Mouse (Mus musculus): Measurements from ENCODE around the gene Plin3. TPM values are rescaled to one million over a fixed set of nuclear protein-coding genes. Genes with fewer than 3 reads are reported as not detected.
A peak's percentile ranks its signal among the peaks of the same experiment; 100 is the strongest.

Plin3 gene
- polyA plus RNA-seq, 1 experiment from 2014 or later: 33.0 TPM

- H3K27ac ChIP-seq (replicated peaks; ENCODE audit: low read depth, low read length): 0 out of 2 replicates have a peak overlapping the region, but pooled peaks have one; percentile 6
Observed at GRCm38 (mm10) chr17:56269741-56270140, 22.9 kb downstream of the Plin3 start.

GRCm38 (mm10) chr17:56269153-56269630 is 23.5 kb downstream of the Plin3 start:
- Histone ChIP-seq H3K9me3 (replicated peaks; ENCODE audit: control insufficient read depth, low read length) (no peaks in the 10 kb centered on the region), H3K27me3 (ENCODE audit: control insufficient read depth, insufficient read depth, low read length) (no peaks in the 10 kb centered on the region), H3K4me3 (ENCODE audit: low read depth, low read length) (peak overlapping the region; percentile 15), H3K9ac (replicated peaks; ENCODE audit: low read length) (peak overlapping the region; percentile 45), H3K36me3 (replicated peaks; ENCODE audit: control insufficient read depth, insufficient read depth, low read depth, low read length) (no peaks in the 10 kb centered on the region; the same call in 1 of the 2 replicates), H3K4me1 (ENCODE audit: control insufficient read depth, insufficient read depth, low read length) (no peaks in the 10 kb centered on the region), H3K27ac (replicated peaks; ENCODE audit: low read depth, low read length) (no peak overlapping the region), H3K4me2 (ENCODE audit: low read depth, low read length) (peak overlapping the region; percentile 34)
- DNase-seq (ENCODE audit: low spot score): peak; percentile 88
- ATAC-seq (replicated peaks; ENCODE audit: insufficient number of reproducible peaks, low FRiP score, low TSS enrichment, low read depth): peak; percentile 78
- WGBS: 23% methylated on average over 12 of the region's 12 CpGs

More at GRCm38 (mm10) chr17:56269741-56270140, 22.9 kb downstream of the Plin3 start:
- ATAC-seq (replicated peaks; ENCODE audit: insufficient number of reproducible peaks, low FRiP score, low TSS enrichment, low read depth): no peak
- 72% methylated on average over 3 of the region's 3 CpGs for WGBS
- H3K9me3 ChIP-seq (replicated peaks; ENCODE audit: control insufficient read depth, low read length): no peaks in the 10 kb centered on the region
- peak overlapping the region; percentile 45 for H3K9ac ChIP-seq (replicated peaks; ENCODE audit: low read length)
- no peaks in the 10 kb centered on the region; the same call in 1 of the 2 replicates for H3K36me3 ChIP-seq (replicated peaks; ENCODE audit: control insufficient read depth, insufficient read depth, low read depth, low read length)
- H3K4me3 ChIP-seq (ENCODE audit: low read depth, low read length): peak overlapping the region; percentile 15; the same call in 1 of the 2 replicates
- DNase-seq (ENCODE audit: low spot score): no peak
- H3K27me3 ChIP-seq (ENCODE audit: control insufficient read depth, insufficient read depth, low read length): no peaks in the 10 kb centered on the region
- no peaks in the 10 kb centered on the region for H3K4me1 ChIP-seq (ENCODE audit: control insufficient read depth, insufficient read depth, low read length)
- H3K4me2 ChIP-seq (ENCODE audit: low read depth, low read length): peak overlapping the region; percentile 34

GRCm38 (mm10) chr17:56266271-56266670 is 26.4 kb downstream of the Plin3 start:
- Histone ChIP-seq H3K4me2 (ENCODE audit: low read depth, low read length) (no peak overlapping the region), H3K27me3 (ENCODE audit: control insufficient read depth, insufficient read depth, low read length) (no peaks in the 10 kb centered on the region), H3K9ac (replicated peaks; ENCODE audit: low read length) (no peak overlapping the region), H3K4me1 (ENCODE audit: control insufficient read depth, insufficient read depth, low read length) (no peaks in the 10 kb centered on the region), H3K27ac (replicated peaks; ENCODE audit: low read depth, low read length) (no peak overlapping the region), H3K36me3 (replicated peaks; ENCODE audit: control insufficient read depth, insufficient read depth, low read depth, low read length) (no peaks in the 10 kb centered on the region; the same call in 1 of the 2 replicates), H3K4me3 (ENCODE audit: low read depth, low read length) (no peak overlapping the region), H3K9me3 (replicated peaks; ENCODE audit: control insufficient read depth, low read length) (no peaks in the 10 kb centered on the region)
- ATAC-seq (replicated peaks; ENCODE audit: insufficient number of reproducible peaks, low FRiP score, low TSS enrichment, low read depth): no peak
- DNase-seq (ENCODE audit: low spot score): no peak
- WGBS: 69% methylated on average over 3 of the region's 3 CpGs

- no peak overlapping the region for H3K27ac ChIP-seq (replicated peaks; ENCODE audit: low read depth, low read length)
- H3K4me2 ChIP-seq (ENCODE audit: low read depth, low read length): no peak overlapping the region
- no peaks in the 10 kb centered on the region; the same call in 1 of the 2 replicates for H3K36me3 ChIP-seq (replicated peaks; ENCODE audit: control insufficient read depth, insufficient read depth, low read depth, low read length)
- 97% methylated on average over 3 of the region's 3 CpGs for WGBS
- no peaks in the 10 kb centered on the region for H3K27me3 ChIP-seq (ENCODE audit: control insufficient read depth, insufficient read depth, low read length)
- H3K4me1 ChIP-seq (ENCODE audit: control insufficient read depth, insufficient read depth, low read length): no peaks in the 10 kb centered on the region
- ATAC-seq (replicated peaks; ENCODE audit: insufficient number of reproducible peaks, low FRiP score, low TSS enrichment, low read depth) (no peak), DNase-seq (ENCODE audit: low spot score) (no peak)
- H3K9ac ChIP-seq (replicated peaks; ENCODE audit: low read length): no peak overlapping the region
- H3K9me3 ChIP-seq (replicated peaks; ENCODE audit: control insufficient read depth, low read length): no peaks in the 10 kb centered on the region
- no peak overlapping the region for H3K4me3 ChIP-seq (ENCODE audit: low read depth, low read length)
Observed at GRCm38 (mm10) chr17:56265869-56266268, 26.8 kb downstream of the Plin3 start.

- ATAC-seq (replicated peaks; ENCODE audit: insufficient number of reproducible peaks, low FRiP score, low TSS enrichment, low read depth) (no peak), DNase-seq (ENCODE audit: low spot score) (no peak)
- no peak overlapping the region for H3K9ac ChIP-seq (replicated peaks; ENCODE audit: low read length)
- no peaks in the 10 kb centered on the region for H3K4me1 ChIP-seq (ENCODE audit: control insufficient read depth, insufficient read depth, low read length)
- H3K9me3 ChIP-seq (replicated peaks; ENCODE audit: control insufficient read depth, low read length): no peaks in the 10 kb centered on the region
- 92% methylated on average over 4 of the region's 4 CpGs for WGBS
- H3K4me2 ChIP-seq (ENCODE audit: low read depth, low read length): no peak overlapping the region
- no peaks in the 10 kb centered on the region; the same call in 1 of the 2 replicates for H3K36me3 ChIP-seq (replicated peaks; ENCODE audit: control insufficient read depth, insufficient read depth, low read depth, low read length)
- H3K4me3 ChIP-seq (ENCODE audit: low read depth, low read length): no peak overlapping the region
- H3K27me3 ChIP-seq (ENCODE audit: control insufficient read depth, insufficient read depth, low read length): no peaks in the 10 kb centered on the region
- H3K27ac ChIP-seq (replicated peaks; ENCODE audit: low read depth, low read length): no peak overlapping the region
Observed at GRCm38 (mm10) chr17:56265011-56265410, 27.7 kb downstream of the Plin3 start.

GRCm38 (mm10) chr17:56264020-56264419 is 28.7 kb downstream of the Plin3 start:
- no peak overlapping the region for H3K4me3 ChIP-seq (ENCODE audit: low read depth, low read length)
- 23% methylated on average over 8 of the region's 8 CpGs for WGBS
- no peaks in the 10 kb centered on the region for H3K27me3 ChIP-seq (ENCODE audit: control insufficient read depth, insufficient read depth, low read length)
- no peak overlapping the region for H3K4me2 ChIP-seq (ENCODE audit: low read depth, low read length)
- H3K27ac ChIP-seq (replicated peaks; ENCODE audit: low read depth, low read length): no peak overlapping the region
- H3K4me1 ChIP-seq (ENCODE audit: control insufficient read depth, insufficient read depth, low read length): no peaks in the 10 kb centered on the region
- ATAC-seq (replicated peaks; ENCODE audit: insufficient number of reproducible peaks, low FRiP score, low TSS enrichment, low read depth): peak; percentile 51; the same call in 1 of the 2 replicates
- H3K36me3 ChIP-seq (replicated peaks; ENCODE audit: control insufficient read depth, insufficient read depth, low read depth, low read length): no peaks in the 10 kb centered on the region; the same call in 1 of the 2 replicates
- H3K9ac ChIP-seq (replicated peaks; ENCODE audit: low read length): no peak overlapping the region
- no peaks in the 10 kb centered on the region for H3K9me3 ChIP-seq (replicated peaks; ENCODE audit: control insufficient read depth, low read length)
- peak; percentile 85 for DNase-seq (ENCODE audit: low spot score)

- 86% methylated on average over 3 of the region's 3 CpGs for WGBS
Observed at GRCm38 (mm10) chr17:56262645-56263094, 30.0 kb downstream of the Plin3 start.

DNA sequence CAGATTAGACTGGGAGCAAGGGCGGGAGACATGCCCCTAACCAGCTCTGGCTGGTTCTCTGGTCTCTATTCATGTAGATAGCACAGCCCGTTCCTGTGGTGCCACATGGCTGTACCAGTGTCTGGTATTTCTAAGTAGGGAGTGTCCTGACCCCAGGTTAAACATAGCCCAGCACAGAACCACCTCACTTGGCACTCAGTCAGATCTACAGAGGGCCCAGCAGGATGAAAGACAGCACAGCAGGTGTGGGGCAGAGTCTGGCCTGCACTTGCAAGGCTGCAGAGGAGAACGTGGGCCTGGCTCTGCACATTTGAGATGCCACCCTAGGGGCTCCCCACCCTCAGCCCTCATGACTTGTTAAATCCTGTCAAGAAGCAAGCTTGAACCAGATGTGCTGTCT is 31.5 kb downstream of the Plin3 start:
- Histone ChIP-seq H3K4me2 (ENCODE audit: low read depth, low read length) (no peak overlapping the region), H3K27ac (replicated peaks; ENCODE audit: low read depth, low read length) (no peak overlapping the region), H3K36me3 (replicated peaks; ENCODE audit: control insufficient read depth, insufficient read depth, low read depth, low read length) (no peaks in the 10 kb centered on the region; the same call in 1 of the 2 replicates), H3K4me1 (ENCODE audit: control insufficient read depth, insufficient read depth, low read length) (no peaks in the 10 kb centered on the region), H3K27me3 (ENCODE audit: control insufficient read depth, insufficient read depth, low read length) (no peaks in the 10 kb centered on the region), H3K4me3 (ENCODE audit: low read depth, low read length) (no peak overlapping the region), H3K9me3 (replicated peaks; ENCODE audit: control insufficient read depth, low read length) (no peaks in the 10 kb centered on the region), H3K9ac (replicated peaks; ENCODE audit: low read length) (no peak overlapping the region)
- DNase-seq (ENCODE audit: low spot score): no peak
- ATAC-seq (replicated peaks; ENCODE audit: insufficient number of reproducible peaks, low FRiP score, low TSS enrichment, low read depth): no peak
- 84% methylated on average over 3 of the region's 3 CpGs for WGBS

More at GRCm38 (mm10) chr17:56262645-56263094, 30.0 kb downstream of the Plin3 start:
- ATAC-seq (replicated peaks; ENCODE audit: insufficient number of reproducible peaks, low FRiP score, low TSS enrichment, low read depth) (no peak), DNase-seq (ENCODE audit: low spot score) (no peak)
- Histone ChIP-seq H3K9me3 (replicated peaks; ENCODE audit: control insufficient read depth, low read length) (no peaks in the 10 kb centered on the region), H3K9ac (replicated peaks; ENCODE audit: low read length) (no peak overlapping the region), H3K4me1 (ENCODE audit: control insufficient read depth, insufficient read depth, low read length) (no peaks in the 10 kb centered on the region), H3K36me3 (replicated peaks; ENCODE audit: control insufficient read depth, insufficient read depth, low read depth, low read length) (no peaks in the 10 kb centered on the region; the same call in 1 of the 2 replicates), H3K4me2 (ENCODE audit: low read depth, low read length) (no peak overlapping the region), H3K4me3 (ENCODE audit: low read depth, low read length) (no peak overlapping the region), H3K27me3 (ENCODE audit: control insufficient read depth, insufficient read depth, low read length) (no peaks in the 10 kb centered on the region), H3K27ac (replicated peaks; ENCODE audit: low read depth, low read length) (no peak overlapping the region)
